Mouse (Mus musculus): ENCODE measurements around the gene Gm20503. TPM values are rescaled to one million over a fixed set of nuclear protein-coding genes. Genes with fewer than 3 reads are reported as not detected.

Gm20503 gene
- total RNA-seq, 2 experiments from 2014 or later: 4.2 to 4.4 TPM

- DNase-seq: no peak
Observed at GRCm38 (mm10) chr4:59007016-59007415, 4.0 kb downstream of the Gm20503 start.

GRCm38 (mm10) chr4:59007974-59008373 lies 5.0 kb downstream of the Gm20503 start:
- no peak for DNase-seq

GRCm38 (mm10) chr4:59009186-59009585 lies 6.2 kb downstream of the Gm20503 start:
- no peak for DNase-seq

GRCm38 (mm10) chr4:59009696-59010095 lies 6.7 kb downstream of the Gm20503 start:
- no peak for DNase-seq

- DNase-seq: no peak
Observed at GRCm38 (mm10) chr4:59011446-59011845, 8.4 kb downstream of the Gm20503 start.

- no peak for DNase-seq
Observed at GRCm38 (mm10) chr4:59015181-59015580, 12.2 kb downstream of the Gm20503 start.

GRCm38 (mm10) chr4:59016922-59017321 lies 13.9 kb downstream of the Gm20503 start:
- DNase-seq: no peak

GRCm38 (mm10) chr4:59034325-59034917 lies 31.4 kb downstream of the Gm20503 start:
- no peak for DNase-seq

GRCm38 (mm10) chr4:59034918-59035785 lies 32.1 kb downstream of the Gm20503 start, which contains the start of gene Gng10:
Gene Gng10 (plus strand): TSS chr4:59035088.
- DNase-seq: peak; percentile 72 to 77

- DNase-seq: no peak
Observed at GRCm38 (mm10) chr4:59035786-59036350, 32.9 kb downstream of the Gm20503 start.

- DNase-seq: peak; percentile 77 to 90
Observed at GRCm38 (mm10) chr4:59036490-59037127, 33.6 kb downstream of the Gm20503 start.

- DNase-seq: no peak
Observed at GRCm38 (mm10) chr4:59037525-59037924, 34.5 kb downstream of the Gm20503 start.

GRCm38 (mm10) chr4:59040397-59041287 lies 37.6 kb downstream of the Gm20503 start:
- DNase-seq: no peak

- peak in 1 of 2 experiments; percentile 12 for DNase-seq
Observed at GRCm38 (mm10) chr4:59043074-59043473, 40.1 kb downstream of the Gm20503 start.

GRCm38 (mm10) chr4:59043891-59044290 lies 40.9 kb downstream of the Gm20503 start:
- no peak for DNase-seq

GRCm38 (mm10) chr4:59047222-59047621 lies 44.2 kb downstream of the Gm20503 start:
- DNase-seq: no peak

- DNase-seq: no peak
Observed at GRCm38 (mm10) chr4:59051081-59051480, 48.1 kb downstream of the Gm20503 start.

GRCm38 (mm10) chr4:59057929-59058328 lies 54.9 kb downstream of the Gm20503 start:
- no peak for DNase-seq

- DNase-seq: no peak
Observed at GRCm38 (mm10) chr4:59062526-59062925, 59.5 kb downstream of the Gm20503 start.

GRCm38 (mm10) chr4:59069276-59069675 lies 66.3 kb downstream of the Gm20503 start:
- DNase-seq: no peak

GRCm38 (mm10) chr4:59083430-59083829 lies 80.4 kb downstream of the Gm20503 start:
- DNase-seq: no peak

- DNase-seq: no peak
Observed at GRCm38 (mm10) chr4:59089391-59089790, 86.4 kb downstream of the Gm20503 start.
